15 mouse cellular contexts compared by ENCODE assay signal in genomic region chr12:6865916-6866315, GRCm38 (mm10).
"Had no signal": no experiment of that assay in that cellular context is flagged by ENCODE, and none has a peak within 500 bp of the region (broad histone marks: within the 10 kb centered on the region; RNA-seq: fewer than 3 reads in every experiment).

No protein-coding gene starts in this region.

- DNase-seq: gastrocnemius, postnatal 14 days; gastrocnemius, postnatal 36 days; heart, adult 11 months; heart, adult 2 months; heart, postnatal 14 days; heart, postnatal 36 days; kidney, adult 11 months; kidney, adult 2 months; kidney, adult 9 months; kidney, postnatal 14 days; layer of hippocampus, adult 9-11 months; layer of hippocampus, postnatal 36 days had no signal

- ATAC-seq: hindbrain, postnatal 0 days; intestine, embryonic 16.5 days; liver, embryonic 12.5 days had no signal
